Mouse (Mus musculus) bone marrow, adult 2 months (tissue): ENCODE results near the gene Rtraf.

Source experiments
- CTCF ChIP-seq: fragments of 200-500 bp; IDR thresholded peaks from 2 replicates; pipeline ENCODE4 v1.5.1; 2011; ENCODE audit warnings: low read length, control low read depth; ENCODE audit not compliant: control insufficient read depth, insufficient read depth
- POLR2A ChIP-seq: fragments of 200-500 bp; IDR thresholded peaks from 2 replicates; pipeline ENCODE4 v1.6.1; 2011; ENCODE audit warnings: low read depth, mild to moderate bottlenecking, control low read depth, low read length, borderline replicate concordance; ENCODE audit not compliant: control insufficient read depth

DNA sequence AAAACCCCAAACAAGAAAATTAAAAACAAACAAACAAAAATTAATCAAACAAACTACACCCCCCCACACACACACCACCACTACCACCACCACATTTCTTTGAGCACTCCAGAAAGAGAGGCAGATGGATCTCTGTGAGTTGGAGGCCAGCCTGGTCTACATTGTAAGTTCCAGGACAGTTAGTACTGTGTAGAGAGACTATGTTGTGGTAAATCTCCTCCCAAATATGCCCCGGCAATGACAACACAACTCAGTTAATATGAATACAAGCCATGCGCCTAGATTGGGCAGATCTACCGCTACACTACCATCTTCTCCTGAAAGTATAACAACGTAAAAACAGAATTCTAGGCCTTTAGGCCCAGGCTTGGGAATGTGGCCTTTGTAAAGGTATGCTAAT lies 36.7 kb upstream of the Rtraf start:
- TF ChIP-seq CTCF (no peak), POLR2A (no peak)
